Mouse (Mus musculus) hindbrain, embryonic 11.5 days (tissue): ENCODE data around the gene 4933434E20Rik. TPM values are rescaled to one million over a fixed set of nuclear protein-coding genes. Genes with fewer than 3 reads are reported as not detected.

Experiments used
- ATAC-seq: fragments of 200-750 bp; cut with Nextera tagmentation; 2 replicates; pipeline ENCODE4 v1.8.0; 2017; ENCODE audit warnings: mild to moderate bottlenecking, moderate TSS enrichment, moderate library complexity; ENCODE audit not compliant: low FRiP score
- DNase-seq: peaks from one replicate; pipeline ENCODE4 v3.0.0-alpha.2; 2015; ENCODE audit warnings: low spot score
- H3K27ac ChIP-seq: fragments of 300-500 bp; sonication (generic); 2 replicates; pipeline ENCODE4 v1.5.1; 2014; ENCODE audit warnings: mild to moderate bottlenecking, low read depth, low read length
- H3K27me3 ChIP-seq: fragments of 300-500 bp; sonication (generic); 2 replicates; pipeline ENCODE4 v1.6.1; 2014; ENCODE audit warnings: mild to moderate bottlenecking, low read length, moderate library complexity, mixed read lengths; ENCODE audit not compliant: control insufficient read depth, insufficient read depth
- H3K36me3 ChIP-seq: fragments of 300-500 bp; sonication (generic); 2 replicates; pipeline ENCODE4 v1.6.1; 2014; ENCODE audit warnings: mild to moderate bottlenecking, low read length, moderate library complexity, mixed read lengths; ENCODE audit not compliant: control insufficient read depth, insufficient read depth
- H3K4me1 ChIP-seq: fragments of 300-500 bp; sonication (generic); replicated peaks from 2 replicates; pipeline ENCODE4 v1.6.1; 2014; ENCODE audit warnings: low read length, mixed read lengths; ENCODE audit not compliant: control insufficient read depth, insufficient read depth
- H3K4me2 ChIP-seq: fragments of 300-500 bp; sonication (generic); replicated peaks from 2 replicates; pipeline ENCODE4 v1.6.1; 2014; ENCODE audit warnings: mild to moderate bottlenecking, low read depth, low read length
- H3K4me3 ChIP-seq: fragments of 300-500 bp; sonication (generic); 2 replicates; pipeline ENCODE4 v1.5.1; 2014; ENCODE audit warnings: low read depth, low read length
- H3K9ac ChIP-seq: fragments of 300-500 bp; sonication (generic); 2 replicates; pipeline ENCODE4 v1.6.1; 2014; ENCODE audit warnings: low read depth, low read length
- H3K9me3 ChIP-seq: fragments of 300-500 bp; sonication (generic); 2 replicates; pipeline ENCODE4 v1.6.1; 2016; ENCODE audit warnings: low read length; ENCODE audit not compliant: control insufficient read depth
- WGBS: fragments of 180-500 bp; shearing (Covaris S2); extraction: QIAGEN DNeasy Blood & Tissue Kit; methylation state at CpG from one replicate; pipeline ENCODE4 v1.1.7; 2014; 5-methylcytosine and 5-hydroxymethylcytosine counted together
- polyA plus RNA-seq: library from polyadenylated mRNA; unstranded; fragments of >200 nt; fragmentation: Nextera tagmentation; extraction: Ambion mirVana; gene quantifications from 2 replicates; pipeline ENCODE4 v1.2.1, GENCODE M21; 2014

4933434E20Rik gene
- 223 and 230 TPM in 2 replicates for polyA plus RNA-seq

- H3K4me1 ChIP-seq, result no peaks in the 10 kb centered on the region
- WGBS, result 1% methylated on average over 30 of the region's 43 CpGs
- peak within 1 kb of the TSS; percentile 91 for H3K4me3 ChIP-seq
- H3K9ac ChIP-seq, result peak within 1 kb of the TSS; percentile 98
- peak within 1 kb of the TSS; percentile 92 for H3K27ac ChIP-seq
- no peaks in the 10 kb centered on the region for H3K27me3 ChIP-seq
- no peaks in the 10 kb centered on the region for H3K9me3 ChIP-seq
- ATAC-seq, result peak; percentile 85
- H3K36me3 ChIP-seq, result 0 out of 2 replicates have a peak, but pooled peaks cover 4% of the 10 kb centered on the region
- DNase-seq, result peak; percentile 67
- H3K4me2 ChIP-seq, result peak within 1 kb of the TSS; percentile 73
Measured at GRCm38 (mm10) chr3:90051441-90052350, at the start of gene 4933434E20Rik. TSS of gene 4933434E20Rik (plus strand) at chr3:90051636.

GRCm38 (mm10) chr3:90004091-90004796 lies 47.2 kb upstream of the 4933434E20Rik start:
- DNase-seq (no peak), ATAC-seq (no peak)
- WGBS, result 78% methylated on average over 3 of the region's 3 CpGs
- no peak overlapping the region for H3K9ac ChIP-seq
- H3K4me1 ChIP-seq, result no peaks in the 10 kb centered on the region
- no peak overlapping the region for H3K4me2 ChIP-seq
- H3K9me3 ChIP-seq, result no peaks in the 10 kb centered on the region
- H3K36me3 ChIP-seq, result peaks cover 10% of the 10 kb centered on the region; the same call in 1 of the 2 replicates
- H3K27me3 ChIP-seq, result no peaks in the 10 kb centered on the region
- H3K4me3 ChIP-seq, result no peak overlapping the region
- no peak overlapping the region for H3K27ac ChIP-seq

- no peak overlapping the region for H3K9ac ChIP-seq
- 98% methylated on average over 2 of the region's 2 CpGs for whole genome bisulfite sequencing
- H3K4me2 ChIP-seq, result no peak overlapping the region
- no peaks in the 10 kb centered on the region for H3K9me3 ChIP-seq
- DNase-seq (no peak), ATAC-seq (no peak)
- peaks cover 14% of the 10 kb centered on the region for H3K36me3 ChIP-seq
- no peak overlapping the region for H3K27ac ChIP-seq
- H3K27me3 ChIP-seq, result no peaks in the 10 kb centered on the region
- H3K4me3 ChIP-seq, result no peak overlapping the region
- no peaks in the 10 kb centered on the region for H3K4me1 ChIP-seq
Measured at GRCm38 (mm10) chr3:90010291-90010690, 41.1 kb upstream of the 4933434E20Rik start.

- no peaks in the 10 kb centered on the region for H3K9me3 ChIP-seq
- 91% methylated on average over 4 of the region's 4 CpGs for WGBS
- ATAC-seq, result no peak
- no peak overlapping the region for H3K4me2 ChIP-seq
- peaks cover 30% of the 10 kb centered on the region for H3K36me3 ChIP-seq
- no peak overlapping the region for H3K4me3 ChIP-seq
- no peak overlapping the region for H3K9ac ChIP-seq
- H3K27me3 ChIP-seq, result no peaks in the 10 kb centered on the region
- DNase-seq, result no peak
- no peaks in the 10 kb centered on the region for H3K4me1 ChIP-seq
- no peak overlapping the region for H3K27ac ChIP-seq
Measured at GRCm38 (mm10) chr3:90016626-90017025, 34.8 kb upstream of the 4933434E20Rik start.

- Histone ChIP-seq H3K4me1 (no peaks in the 10 kb centered on the region), H3K4me3 (no peak overlapping the region), H3K27me3 (no peaks in the 10 kb centered on the region), H3K9ac (no peak overlapping the region), H3K4me2 (no peak overlapping the region), H3K36me3 (peaks cover 9% of the 10 kb centered on the region), H3K9me3 (no peaks in the 10 kb centered on the region), H3K27ac (no peak overlapping the region)
- DNase-seq, result no peak
- ATAC-seq, result no peak
- WGBS, result 87% methylated on average over 2 of the region's 2 CpGs
Measured at GRCm38 (mm10) chr3:90034653-90035052, 16.8 kb upstream of the 4933434E20Rik start.

- H3K4me1 ChIP-seq, result no peaks in the 10 kb centered on the region
- no peak overlapping the region for H3K9ac ChIP-seq
- H3K27ac ChIP-seq, result no peak overlapping the region
- H3K4me3 ChIP-seq, result no peak overlapping the region
- H3K9me3 ChIP-seq, result no peaks in the 10 kb centered on the region
- no peak overlapping the region for H3K4me2 ChIP-seq
- ATAC-seq, result no peak
- no peak for DNase-seq
- H3K36me3 ChIP-seq, result peaks cover 9% of the 10 kb centered on the region
- WGBS, result 100% methylated on average over 1 of the region's 1 CpGs
- H3K27me3 ChIP-seq, result no peaks in the 10 kb centered on the region
Measured at GRCm38 (mm10) chr3:90036263-90036662, 15.2 kb upstream of the 4933434E20Rik start.

DNA sequence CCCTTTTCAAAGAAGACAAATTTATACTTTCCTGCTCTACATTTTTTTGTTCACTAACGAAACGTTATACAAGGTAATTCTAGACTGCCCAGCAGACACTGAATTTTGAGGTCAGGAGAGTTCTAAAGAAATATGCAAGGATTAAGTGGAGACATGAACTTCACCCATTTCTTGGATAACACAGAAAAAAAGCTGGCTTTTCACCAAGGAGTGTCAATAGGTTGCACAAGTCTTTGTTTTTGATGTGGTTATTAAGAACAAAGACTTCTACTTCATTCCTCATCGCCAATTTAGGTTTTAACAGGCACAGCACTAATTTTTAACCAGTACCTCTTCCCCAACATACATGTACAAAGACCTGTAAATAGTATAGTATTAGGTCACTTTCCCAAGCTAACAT lies 1.7 kb upstream of the 4933434E20Rik start:
- DNase-seq, result no peak
- no peak for ATAC-seq
- no peaks in the 10 kb centered on the region for H3K4me1 ChIP-seq
- H3K36me3 ChIP-seq, result peaks cover 5% of the 10 kb centered on the region; the same call in 1 of the 2 replicates
- H3K9me3 ChIP-seq, result no peaks in the 10 kb centered on the region
- H3K27ac ChIP-seq, result no peak overlapping the region
- no peak overlapping the region for H3K4me2 ChIP-seq
- H3K9ac ChIP-seq, result no peak overlapping the region
- H3K27me3 ChIP-seq, result no peaks in the 10 kb centered on the region
- WGBS, result 80% methylated on average over 3 of the region's 3 CpGs
- H3K4me3 ChIP-seq, result no peak overlapping the region

- ATAC-seq (peak; percentile 95), DNase-seq (peak; percentile 100)
- H3K36me3 ChIP-seq, result 0 out of 2 replicates have a peak, but pooled peaks cover 2% of the 10 kb centered on the region
- H3K4me1 ChIP-seq, result no peaks in the 10 kb centered on the region
- H3K9ac ChIP-seq, result peak within 1 kb of the TSS; percentile 98
- H3K4me3 ChIP-seq, result peak within 1 kb of the TSS; percentile 91
- H3K9me3 ChIP-seq, result no peaks in the 10 kb centered on the region
- no peaks in the 10 kb centered on the region for H3K27me3 ChIP-seq
- peak within 1 kb of the TSS; percentile 93 for H3K27ac ChIP-seq
- H3K4me2 ChIP-seq, result peak within 1 kb of the TSS; percentile 73
- under 1% methylated on average over 51 of the region's 81 CpGs for WGBS
Measured at GRCm38 (mm10) chr3:90052351-90053241, 1.2 kb downstream of the 4933434E20Rik start, which contains the start of gene Ubap2l. TSS of gene Ubap2l (minus strand) at chr3:90052628.
